Mouse (Mus musculus) E14TG2a.4 (cell line): ENCODE measurements around the gene Trim66.

Source experiments
- H3K27me3 ChIP-seq: 2 replicates; pipeline ENCODE4 v1.6.1; 2014; ENCODE audit warnings: low read length, control low read depth; ENCODE audit not compliant: insufficient read depth
- H3K36me3 ChIP-seq: 2 replicates; pipeline ENCODE4 v1.6.1; 2014; ENCODE audit warnings: low read length, control low read depth; ENCODE audit not compliant: insufficient read depth
- H3K4me1 ChIP-seq: replicated peaks from 2 replicates; pipeline ENCODE4 v1.6.1; 2014; ENCODE audit warnings: low read depth, low read length, control low read depth
- H3K4me3 ChIP-seq: replicated peaks from 2 replicates; pipeline ENCODE4 v1.5.1; 2014; ENCODE audit warnings: mild to moderate bottlenecking, low read length
- H3K9me3 ChIP-seq: 2 replicates; pipeline ENCODE4 v1.6.1; 2014; ENCODE audit warnings: low read length, control low read depth
- CTCF ChIP-seq: conservative IDR thresholded peaks from 2 replicates; pipeline ENCODE4 v1.5.1; 2014; ENCODE audit warnings: low read length
- NANOG ChIP-seq: IDR thresholded peaks from 2 replicates; pipeline ENCODE4 v1.6.1; 2014; ENCODE audit warnings: borderline replicate concordance, low read length, mixed read lengths
- POU5F1 ChIP-seq: IDR thresholded peaks from 2 replicates; pipeline ENCODE4 v1.6.1; 2014; ENCODE audit warnings: low read length, borderline replicate concordance

The Trim66 gene

GRCm38 (mm10) chr7:109525740-109526663, 18.1 kb upstream of the Trim66 start:
- Histone ChIP-seq H3K4me1 (peaks cover 46% of the 10 kb centered on the region), H3K9me3 (no peaks in the 10 kb centered on the region), H3K36me3 (peaks cover 99% of the 10 kb centered on the region), H3K27me3 (no peaks in the 10 kb centered on the region), H3K4me3 (no peak overlapping the region)
- no peak for TF ChIP-seq NANOG
- no peak for TF ChIP-seq POU5F1
- no peak for TF ChIP-seq CTCF

GRCm38 (mm10) chr7:109524763-109525162, 16.8 kb upstream of the Trim66 start:
- Histone ChIP-seq H3K27me3 (no peaks in the 10 kb centered on the region), H3K4me3 (no peak overlapping the region), H3K9me3 (no peaks in the 10 kb centered on the region), H3K4me1 (peaks cover 46% of the 10 kb centered on the region), H3K36me3 (peaks cover 99% of the 10 kb centered on the region)
- TF ChIP-seq NANOG: no peak
- no peak for TF ChIP-seq CTCF
- no peak for TF ChIP-seq POU5F1

- Histone ChIP-seq H3K4me3 (no peak overlapping the region), H3K9me3 (no peaks in the 10 kb centered on the region), H3K4me1 (peaks cover 46% of the 10 kb centered on the region), H3K27me3 (no peaks in the 10 kb centered on the region), H3K36me3 (peaks cover 99% of the 10 kb centered on the region)
- no peak for TF ChIP-seq POU5F1
- no peak for TF ChIP-seq NANOG
- no peak for TF ChIP-seq CTCF
Measured at GRCm38 (mm10) chr7:109524442-109524744, 16.5 kb upstream of the Trim66 start.

- peaks cover 46% of the 10 kb centered on the region for H3K4me1 ChIP-seq
- H3K4me3 ChIP-seq: no peak overlapping the region
- TF ChIP-seq POU5F1: no peak
- TF ChIP-seq CTCF: no peak
- TF ChIP-seq NANOG: no peak
- peaks cover 96% of the 10 kb centered on the region for H3K36me3 ChIP-seq
- H3K27me3 ChIP-seq: no peaks in the 10 kb centered on the region
- no peaks in the 10 kb centered on the region for H3K9me3 ChIP-seq
Measured at GRCm38 (mm10) chr7:109523741-109524441, 16.0 kb upstream of the Trim66 start.

GRCm38 (mm10) chr7:109523304-109523703, 15.4 kb upstream of the Trim66 start:
- TF ChIP-seq NANOG: no peak
- TF ChIP-seq CTCF: no peak
- TF ChIP-seq POU5F1: no peak
- Histone ChIP-seq H3K9me3 (no peaks in the 10 kb centered on the region), H3K4me1 (peaks cover 43% of the 10 kb centered on the region), H3K4me3 (no peak overlapping the region), H3K36me3 (peaks cover 90% of the 10 kb centered on the region), H3K27me3 (no peaks in the 10 kb centered on the region)

GRCm38 (mm10) chr7:109522084-109522483, 14.2 kb upstream of the Trim66 start:
- TF ChIP-seq CTCF: no peak
- no peak for TF ChIP-seq NANOG
- no peak for TF ChIP-seq POU5F1

GRCm38 (mm10) chr7:109519936-109520335, 12.0 kb upstream of the Trim66 start:
- no peak for TF ChIP-seq POU5F1
- no peak for TF ChIP-seq NANOG
- Histone ChIP-seq H3K36me3 (peaks cover 56% of the 10 kb centered on the region), H3K9me3 (no peaks in the 10 kb centered on the region), H3K27me3 (no peaks in the 10 kb centered on the region), H3K4me3 (peak overlapping the region; percentile 100), H3K4me1 (peaks cover 41% of the 10 kb centered on the region)

More at GRCm38 (mm10) chr7:109522084-109522483, 14.2 kb upstream of the Trim66 start:
- peak overlapping the region; percentile 100 for H3K4me3 ChIP-seq
- peaks cover 78% of the 10 kb centered on the region for H3K36me3 ChIP-seq
- H3K27me3 ChIP-seq: no peaks in the 10 kb centered on the region
- H3K4me1 ChIP-seq: peaks cover 46% of the 10 kb centered on the region
- H3K9me3 ChIP-seq: no peaks in the 10 kb centered on the region

- no peaks in the 10 kb centered on the region for H3K9me3 ChIP-seq
- peaks cover 48% of the 10 kb centered on the region for H3K36me3 ChIP-seq
- TF ChIP-seq NANOG (no peak), POU5F1 (no peak)
- H3K27me3 ChIP-seq: no peaks in the 10 kb centered on the region
- H3K4me3 ChIP-seq: peak within 1 kb of the TSS; percentile 100
- H3K4me1 ChIP-seq: peaks cover 35% of the 10 kb centered on the region
Measured at GRCm38 (mm10) chr7:109518838-109519696, 11.1 kb upstream of the Trim66 start, which contains the start of gene Rpl27a. Gene Rpl27a, plus strand, starts transcription at chr7:109519147.
